16 mouse cellular contexts compared by ENCODE assay signal in the genomic region with DNA sequence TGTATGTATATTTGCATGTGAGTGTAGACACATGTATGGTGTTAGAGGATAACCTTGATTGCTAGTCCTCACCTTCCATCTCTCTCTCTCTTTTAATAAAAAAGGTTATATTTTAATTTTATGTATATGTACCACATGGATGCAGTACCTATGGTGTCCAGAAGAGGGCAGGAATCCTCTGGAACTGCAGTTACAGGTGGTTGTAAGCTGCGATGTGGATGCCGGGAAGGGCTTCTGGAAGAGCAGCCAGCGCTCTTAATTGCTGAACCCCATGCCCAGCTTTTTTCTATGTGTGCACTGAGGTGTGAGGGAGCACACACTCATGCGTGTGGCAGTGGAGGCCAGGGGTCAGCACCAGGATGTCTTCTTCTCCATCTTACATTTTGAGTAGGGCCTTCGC. TPM values are rescaled to one million over a fixed set of nuclear protein-coding genes. Genes with fewer than 3 reads are reported as not detected.
DNase-seq lines count a peak whose midpoint lies in the region; ATAC-seq and TF ChIP-seq lines count a peak whose summit lies in the region.
"Had no signal": no experiment of that assay in that cellular context is flagged by ENCODE, and none has a peak within 500 bp of the region (broad histone marks: within the 10 kb centered on the region; RNA-seq: fewer than 3 reads in every experiment).

No protein-coding gene starts in this region.

- no peak for ATAC-seq in lung, embryonic 14.5 days (ENCODE audit: insufficient read depth)
- ATAC-seq in G1E (ENCODE audit: extremely low read depth, insufficient number of reproducible peaks, low FRiP score, poor library complexity, severe bottlenecking), result no peak
- ATAC-seq: forebrain, embryonic 13.5 days had no signal

- H3K9ac ChIP-seq in lung, embryonic 14.5 days, result no peak overlapping the region
- H3K9ac ChIP-seq: embryonic facial prominence, embryonic 12.5 days; forebrain, embryonic 13.5 days; limb, embryonic 13.5 days had no signal

- H3K4me3 ChIP-seq in gastrocnemius, adult 2 months, result no peak overlapping the region
- no peak overlapping the region for H3K4me3 ChIP-seq in lung, embryonic 14.5 days (ENCODE audit: low read depth, low read length)
- no peak overlapping the region for H3K4me3 ChIP-seq in G1E (ENCODE audit: low read depth, low read length)
- H3K4me3 ChIP-seq: embryonic facial prominence, embryonic 12.5 days; forebrain, embryonic 13.5 days; limb, embryonic 13.5 days had no signal

- intact Hi-C loops in gastrocnemius, adult 2 months (cut with DNase I), result no loop called here

- DNase-seq in gastrocnemius, adult 2 months, result no peak
- DNase-seq in gastrocnemius, postnatal 10 days, result no peak
- no peak for DNase-seq in lung, embryonic 14.5 days
- DNase-seq in lung, adult 18-20 months, result no peak
- no peak for DNase-seq in G1E (ENCODE audit: low spot score)
- peak; percentile 30 for DNase-seq in naive thymus-derived CD4-positive, alpha-beta T cell, adult 2 months (ENCODE audit: low read depth)
- DNase-seq in embryo, embryonic 9.5 days (ENCODE audit: extremely low spot score), result no peak
- DNase-seq in urinary bladder, postnatal 36 days (ENCODE audit: low spot score in 2 of 2), result no peak
- DNase-seq: cerebellum, adult 8-10 months; heart, postnatal 10 days; kidney, adult 18-20 months; layer of hippocampus, adult 9-11 months had no signal

- H3K4me1 ChIP-seq in lung, embryonic 14.5 days (ENCODE audit: insufficient read depth), result peaks cover 12% of the 10 kb centered on the region; the same call in 1 of the 2 replicates
- peaks cover 29% of the 10 kb centered on the region for H3K4me1 ChIP-seq in G1E (ENCODE audit: insufficient read depth, low read depth, low read length)
- H3K4me1 ChIP-seq: embryonic facial prominence, embryonic 12.5 days had no signal

- no peak overlapping the region for H3K4me2 ChIP-seq in lung, embryonic 14.5 days
- H3K4me2 ChIP-seq: embryonic facial prominence, embryonic 12.5 days; forebrain, embryonic 13.5 days; limb, embryonic 13.5 days had no signal

- TF ChIP-seq CTCF in gastrocnemius, adult 2 months (IDR thresholded peaks at IDR 0.05), result peak; percentile 49
- TF ChIP-seq CTCF in lung, embryonic 14.5 days (IDR thresholded peaks at IDR 0.05; ENCODE audit: low read depth), result peak; percentile 53
- 0 out of 2 replicates have a peak, but pooled peaks have one; percentile 19 for TF ChIP-seq CTCF in G1E (IDR thresholded peaks at IDR 0.05; ENCODE audit: low read depth, low read length)

- H3K36me3 ChIP-seq in lung, embryonic 14.5 days (ENCODE audit: insufficient read depth), result no peaks in the 10 kb centered on the region
- no peaks in the 10 kb centered on the region for H3K36me3 ChIP-seq in G1E (replicated peaks)
- H3K36me3 ChIP-seq: embryonic facial prominence, embryonic 12.5 days; limb, embryonic 13.5 days had no signal

- no peak overlapping the region for H3K27ac ChIP-seq in gastrocnemius, adult 2 months
- no peak overlapping the region for H3K27ac ChIP-seq in lung, embryonic 14.5 days (ENCODE audit: low read depth)
- H3K27ac ChIP-seq: embryonic facial prominence, embryonic 12.5 days; forebrain, embryonic 13.5 days; limb, embryonic 13.5 days; macrophage had no signal

- WGBS in lung, embryonic 14.5 days, result 87% methylated on average over 5 of the region's 5 CpGs

- H3K9me3 ChIP-seq in lung, embryonic 14.5 days (ENCODE audit: low read depth, low read length), result no peaks in the 10 kb centered on the region
- peaks cover 4% of the 10 kb centered on the region; the same call in 1 of the 2 replicates for H3K9me3 ChIP-seq in G1E (replicated peaks)
- H3K9me3 ChIP-seq: embryonic facial prominence, embryonic 12.5 days; forebrain, embryonic 13.5 days had no signal

- no peaks in the 10 kb centered on the region for H3K27me3 ChIP-seq in lung, embryonic 14.5 days (ENCODE audit: insufficient read depth, low read length)
- H3K27me3 ChIP-seq in G1E (ENCODE audit: insufficient read depth, low read length), result peaks cover 20% of the 10 kb centered on the region
- H3K27me3 ChIP-seq: embryonic facial prominence, embryonic 12.5 days; forebrain, embryonic 13.5 days; limb, embryonic 13.5 days had no signal

RNA-seq across cellular contexts. Expression of a gene that starts 5.2 kb away (rescaled TPM):
- total RNA-seq in gastrocnemius, adult 2 months (2021), result under 1 TPM; 0.56 to 0.98 TPM
- 1 to 10 TPM; 2.0 to 2.8 TPM for total RNA-seq in gastrocnemius, postnatal 10 days (2021)
- polyA plus RNA-seq in lung, embryonic 14.5 days (2014; fragmentation: Nextera tagmentation; extraction: Ambion mirVana), result 0.83 and 1.1 TPM in 2 replicates
- total RNA-seq in G1E (2014; fragmentation: Nextera tagmentation), result not detected in 2 replicates
- 2.0 and 2.1 TPM in 2 replicates for total RNA-seq in G1E (2017)
- polyA plus RNA-seq in G1E (2012), result 0.02 and 0.03 TPM in 2 replicates

RNA-seq across cellular contexts. Expression of a gene that starts 33.8 kb away (rescaled TPM):
- 10 to 100 TPM; 47.2 to 59.3 TPM for total RNA-seq in gastrocnemius, adult 2 months (2021)
- total RNA-seq in gastrocnemius, postnatal 10 days (2021), result 10 to 100 TPM; 70.0 to 74.9 TPM
- polyA plus RNA-seq in lung, embryonic 14.5 days (2014; fragmentation: Nextera tagmentation; extraction: Ambion mirVana), result 191 TPM in 2 replicates
- total RNA-seq in G1E (2014; fragmentation: Nextera tagmentation) (240 and 275 TPM in 2 replicates), G1E (2017) (329 and 337 TPM in 2 replicates)
- 164 and 213 TPM in 2 replicates for polyA plus RNA-seq in G1E (2012)

RNA-seq across cellular contexts. Expression of a gene that starts 35.7 kb away (rescaled TPM):
- total RNA-seq in gastrocnemius, adult 2 months (2021), result 10 to 100 TPM; 41.0 to 60.0 TPM
- total RNA-seq in gastrocnemius, postnatal 10 days (2021), result 100 to 1,000 TPM; 115 to 139 TPM
- polyA plus RNA-seq in lung, embryonic 14.5 days (2014; fragmentation: Nextera tagmentation; extraction: Ambion mirVana), result 1,179 and 1,189 TPM in 2 replicates
- total RNA-seq in G1E (2014; fragmentation: Nextera tagmentation) (797 and 914 TPM in 2 replicates), G1E (2017) (868 and 1,005 TPM in 2 replicates)
- polyA plus RNA-seq in G1E (2012), result 155 and 240 TPM in 2 replicates

RNA-seq across cellular contexts. Expression of a gene that starts 58.8 kb away (rescaled TPM):
- 1 to 10 TPM; 1.5 to 2.1 TPM for total RNA-seq in gastrocnemius, adult 2 months (2021)
- 1 to 10 TPM; 2.2 to 2.6 TPM for total RNA-seq in gastrocnemius, postnatal 10 days (2021)
- polyA plus RNA-seq in lung, embryonic 14.5 days (2014; fragmentation: Nextera tagmentation; extraction: Ambion mirVana), result 7.8 and 8.6 TPM in 2 replicates
- total RNA-seq in G1E (2014; fragmentation: Nextera tagmentation) (51.6 and 51.8 TPM in 2 replicates), G1E (2017) (7.5 and 8.4 TPM in 2 replicates)
- polyA plus RNA-seq in G1E (2012), result 38.4 and 41.0 TPM in 2 replicates

Comparison
In these comparisons a context has a peak if more than half of its experiments do, and no peak if none do; other contexts are left out.
1. RNA of a gene that starts 35.7 kb away (total RNA-seq): 797 to 1,005 TPM in G1E; 115 to 139 TPM in gastrocnemius, postnatal 10 days and 41.0 to 60.0 TPM in gastrocnemius, adult 2 months; every median in the first group is over 4 times any median in the second.
2. Peak in every context shown above with its lines, with median percentiles within 50 percentile points of each other: CTCF ChIP-seq.